Mouse (Mus musculus) liver, embryonic 14.5 days (tissue): ENCODE measurements around the gene Nt5dc2. TPM values are rescaled to one million over a fixed set of nuclear protein-coding genes. Genes with fewer than 3 reads are reported as not detected.

Experiments
- ATAC-seq: fragments of 200-750 bp; cut with Nextera tagmentation; 2 replicates; pipeline ENCODE4 v1.8.0; 2017; ENCODE audit warnings: moderate number of reproducible peaks, mild to moderate bottlenecking, moderate library complexity; ENCODE audit not compliant: insufficient read depth
- DNase-seq, 3 experiments: peaks; one replicate each; pipeline ENCODE4 v3.0.0-alpha.2; 2012 to 2013; ENCODE audit warnings: low read depth in 3 of 3, low spot score in 3 of 3
- H3K27ac ChIP-seq: fragments of 300-500 bp; sonication (generic); 2 replicates; pipeline ENCODE4 v1.5.1; 2014; ENCODE audit warnings: moderate library complexity, mild to moderate bottlenecking, control low read depth, inconsistent platforms
- H3K27me3 ChIP-seq: fragments of 300-500 bp; sonication (generic); 2 replicates; pipeline ENCODE4 v1.6.1; 2014; ENCODE audit warnings: mild to moderate bottlenecking, low read length, moderate library complexity; ENCODE audit not compliant: control insufficient read depth, insufficient read depth
- H3K36me3 ChIP-seq: fragments of 300-500 bp; sonication (generic); replicated peaks from 2 replicates; pipeline ENCODE4 v1.6.1; 2014; ENCODE audit warnings: low read depth; ENCODE audit not compliant: control insufficient read depth, insufficient read depth
- H3K4me1 ChIP-seq, 2 experiments: fragments of 200-500 bp in 1 of 2; fragments of 300-500 bp in 1 of 2; sonication (generic) in 1 of 2; replicated peaks; 2 replicates each; pipeline ENCODE4 v1.6.1; 2012 to 2014; ENCODE audit warnings: antibody characterized with exemption in 1 of 2, inconsistent platforms in 1 of 2, low read length in 1 of 2; ENCODE audit not compliant: control insufficient read depth in 2 of 2, insufficient read depth in 2 of 2
- H3K4me2 ChIP-seq: fragments of 300-500 bp; sonication (generic); 2 replicates; pipeline ENCODE4 v1.6.1; 2014; ENCODE audit warnings: low read depth, mild to moderate bottlenecking, control low read depth, moderate library complexity
- H3K4me3 ChIP-seq, 2 experiments: fragments of 200-500 bp in 1 of 2; fragments of 300-500 bp in 1 of 2; sonication (generic) in 1 of 2; 2 replicates each; pipeline ENCODE4 v1.5.1; 2012 to 2014; ENCODE audit warnings: low read depth in 2 of 2, low read length in 2 of 2, mild to moderate bottlenecking in 2 of 2, control low read depth in 1 of 2, inconsistent platforms in 1 of 2, moderate library complexity in 1 of 2; ENCODE audit not compliant: insufficient read depth in 1 of 2
- H3K9ac ChIP-seq: fragments of 300-500 bp; sonication (generic); replicated peaks from 2 replicates; pipeline ENCODE4 v1.6.1; 2014; ENCODE audit warnings: mild to moderate bottlenecking, control low read depth, moderate library complexity
- H3K9me3 ChIP-seq: fragments of 300-500 bp; sonication (generic); 2 replicates; pipeline ENCODE4 v1.6.1; 2016; ENCODE audit warnings: low read length, mixed read lengths; ENCODE audit not compliant: control insufficient read depth
- CTCF ChIP-seq: IDR thresholded peaks from 2 replicates; pipeline ENCODE4 v1.5.1; 2016; ENCODE audit warnings: antibody characterized with exemption, low read depth, control low read depth
- EP300 ChIP-seq: IDR thresholded peaks from 2 replicates; pipeline ENCODE4 v1.6.1; 2016; ENCODE audit warnings: antibody characterized with exemption, low read depth
- WGBS: fragments of 180-500 bp; shearing (Covaris S2); extraction: QIAGEN DNeasy Blood & Tissue Kit; methylation state at CpG from one replicate; pipeline ENCODE4 v1.1.7; 2014; ENCODE audit not compliant: insufficient replicate concordance; 5-methylcytosine and 5-hydroxymethylcytosine counted together
- polyA plus RNA-seq, 2 experiments: library from polyadenylated mRNA; depleted of rRNA in 1 of 2; stranded (reverse) in 1 of 2; unstranded in 1 of 2; fragments of >200 nt; fragmentation: Nextera tagmentation in 1 of 2; extraction: Ambion mirVana in 1 of 2; gene quantifications; 2 replicates each; pipeline versions ENCODE4 v1.2.1 to v1.2.3; 2012 to 2014

The Nt5dc2 gene
- polyA plus RNA-seq (2012; rRNA removed): 146 and 164 TPM in 2 replicates
- polyA plus RNA-seq (2014; fragmentation: Nextera tagmentation; extraction: Ambion mirVana): 161 and 173 TPM in 2 replicates

- ATAC-seq (peak; percentile 64), DNase-seq (peak; percentile 69 to 73 (median 72))
- WGBS: 6% methylated on average over 59 of the region's 63 CpGs
- peaks cover 38 to 45% of the 10 kb centered on the region in 2 experiments for H3K4me1 ChIP-seq
- H3K27me3 ChIP-seq: no peaks in the 10 kb centered on the region
- H3K4me3 ChIP-seq: peak within 1 kb of the TSS; percentile 73 to 85
- H3K27ac ChIP-seq: peak within 1 kb of the TSS; percentile 61
- peak; percentile 22; the same call in 1 of the 2 replicates for TF ChIP-seq CTCF
- TF ChIP-seq EP300: no peak
- H3K36me3 ChIP-seq: peaks cover 4% of the 10 kb centered on the region
- peak within 1 kb of the TSS; percentile 93 for H3K4me2 ChIP-seq
- H3K9ac ChIP-seq: peak within 1 kb of the TSS; percentile 90
- no peaks in the 10 kb centered on the region for H3K9me3 ChIP-seq
Measured at GRCm38 (mm10) chr14:31130236-31131220, at the start of gene Nt5dc2. Nt5dc2 (plus strand) TSS chr14:31131053.

- no peak overlapping the region for H3K4me2 ChIP-seq
- no peaks in the 10 kb centered on the region for H3K27me3 ChIP-seq
- H3K9ac ChIP-seq: no peak overlapping the region
- H3K9me3 ChIP-seq: no peaks in the 10 kb centered on the region
- peaks cover 38% of the 10 kb centered on the region for H3K36me3 ChIP-seq
- DNase-seq: no peak
- H3K27ac ChIP-seq: no peak overlapping the region; the same call in 1 of the 2 replicates
- no peak for TF ChIP-seq CTCF
- TF ChIP-seq EP300: no peak
- no peak for ATAC-seq
- H3K4me3 ChIP-seq: no peak overlapping the region
- peaks cover 16 to 18% of the 10 kb centered on the region in 2 experiments for H3K4me1 ChIP-seq
Measured at GRCm38 (mm10) chr14:31081147-31081546, 49.7 kb upstream of the Nt5dc2 start.

- no peak overlapping the region for H3K4me2 ChIP-seq
- ATAC-seq (no peak), DNase-seq (no peak)
- WGBS: 76% methylated on average over 6 of the region's 6 CpGs
- no peaks in the 10 kb centered on the region for H3K9me3 ChIP-seq
- H3K36me3 ChIP-seq: peaks cover 62% of the 10 kb centered on the region
- TF ChIP-seq EP300 (no peak), CTCF (peak; percentile 67)
- no peaks in the 10 kb centered on the region for H3K4me1 ChIP-seq
- H3K4me3 ChIP-seq: no peak overlapping the region
- no peak overlapping the region for H3K27ac ChIP-seq
- H3K27me3 ChIP-seq: no peaks in the 10 kb centered on the region
- H3K9ac ChIP-seq: no peak overlapping the region
Measured at GRCm38 (mm10) chr14:31087433-31087832, 43.4 kb upstream of the Nt5dc2 start.

GRCm38 (mm10) chr14:31088515-31088914 is 42.3 kb upstream of the Nt5dc2 start:
- WGBS: 94% methylated on average over 2 of the region's 2 CpGs
- ATAC-seq: no peak
- no peak for DNase-seq
- H3K4me3 ChIP-seq: no peak overlapping the region
- H3K27ac ChIP-seq: no peak overlapping the region
- H3K9me3 ChIP-seq: no peaks in the 10 kb centered on the region
- H3K4me1 ChIP-seq: peaks cover under 1 to 6% of the 10 kb centered on the region in 2 experiments
- no peak overlapping the region for H3K9ac ChIP-seq
- no peak for TF ChIP-seq EP300
- no peak for TF ChIP-seq CTCF
- no peaks in the 10 kb centered on the region for H3K27me3 ChIP-seq
- H3K36me3 ChIP-seq: peaks cover 51% of the 10 kb centered on the region
- H3K4me2 ChIP-seq: no peak overlapping the region

- peaks cover 2 to 11% of the 10 kb centered on the region in 2 experiments for H3K4me1 ChIP-seq
- no peak for DNase-seq
- TF ChIP-seq CTCF (no peak), EP300 (no peak)
- H3K4me2 ChIP-seq: no peak overlapping the region
- no peak for ATAC-seq
- H3K9ac ChIP-seq: no peak overlapping the region
- no peak overlapping the region for H3K27ac ChIP-seq
- 72% methylated on average over 1 of the region's 1 CpGs for WGBS
- no peak overlapping the region for H3K4me3 ChIP-seq
- no peaks in the 10 kb centered on the region for H3K27me3 ChIP-seq
- peaks cover 50% of the 10 kb centered on the region for H3K36me3 ChIP-seq
- H3K9me3 ChIP-seq: no peaks in the 10 kb centered on the region
Measured at GRCm38 (mm10) chr14:31089918-31090317, 40.9 kb upstream of the Nt5dc2 start.
